In genomic region chr5:30886209-30886608, GRCm38 (mm10) we compare ENCODE assay signal across 9 mouse cellular contexts. TPM values are rescaled to one million over a fixed set of nuclear protein-coding genes. Genes with fewer than 3 reads are reported as not detected.
DNase-seq lines count a peak whose midpoint lies in the region; ATAC-seq and TF ChIP-seq lines count a peak whose summit lies in the region.
"Had no signal": no experiment of that assay in that cellular context is flagged by ENCODE, and none has a peak within 500 bp of the region (broad histone marks: within the 10 kb centered on the region; RNA-seq: fewer than 3 reads in every experiment).

No protein-coding gene starts in this region.

- no peak for ATAC-seq in erythroblast, adult 5-6 weeks (replicated peaks; ENCODE audit: low FRiP score, poor library complexity, severe bottlenecking)
- no peak for ATAC-seq in liver, embryonic 11.5 days (replicated peaks; ENCODE audit: low FRiP score)
- no peak for ATAC-seq in hindbrain, embryonic 14.5 days (ENCODE audit: low FRiP score)
- ATAC-seq in liver, postnatal 0 days = no peak

- no peak for TF ChIP-seq EP300 in liver, postnatal 0 days (IDR thresholded peaks at IDR 0.05; ENCODE audit: low read depth)

- no peak for TF ChIP-seq CTCF in liver, postnatal 0 days (IDR thresholded peaks at IDR 0.05; ENCODE audit: low read depth)

- no peak overlapping the region for H3K27ac ChIP-seq in liver, embryonic 11.5 days (ENCODE audit: low read depth, low read length)
- H3K27ac ChIP-seq in hindbrain, embryonic 14.5 days = peak overlapping the region; percentile 95; the same call in 1 of the 2 replicates
- peak overlapping the region; percentile 97; the same call in 1 of the 2 replicates for H3K27ac ChIP-seq in liver, postnatal 0 days (ENCODE audit: low read depth)

- peaks cover 7% of the 10 kb centered on the region for H3K36me3 ChIP-seq in erythroblast, embryonic 14.5 days (ENCODE audit: control insufficient read depth)
- H3K36me3 ChIP-seq in liver, embryonic 11.5 days (ENCODE audit: control insufficient read depth, insufficient read depth, low read length) = peaks cover under 1% of the 10 kb centered on the region
- peaks cover 7% of the 10 kb centered on the region for H3K36me3 ChIP-seq in hindbrain, embryonic 14.5 days (replicated peaks; ENCODE audit: control insufficient read depth, insufficient read depth)
- H3K36me3 ChIP-seq in liver, postnatal 0 days (replicated peaks; ENCODE audit: insufficient read depth, low read length) = 0 out of 2 replicates have a peak, but pooled peaks cover 2% of the 10 kb centered on the region

- H3K4me1 ChIP-seq in erythroblast, embryonic 14.5 days (ENCODE audit: control insufficient read depth) = peaks cover 54% of the 10 kb centered on the region
- peaks cover 17% of the 10 kb centered on the region for H3K4me1 ChIP-seq in liver, embryonic 11.5 days (replicated peaks; ENCODE audit: control insufficient read depth, insufficient read depth, low read length)
- H3K4me1 ChIP-seq in hindbrain, embryonic 14.5 days (replicated peaks; ENCODE audit: control insufficient read depth, insufficient read depth, low read length) = peaks cover 19% of the 10 kb centered on the region
- peaks cover 19% of the 10 kb centered on the region for H3K4me1 ChIP-seq in liver, postnatal 0 days (ENCODE audit: insufficient read depth)

- no peaks in the 10 kb centered on the region for H3K9me3 ChIP-seq in erythroblast, embryonic 14.5 days (ENCODE audit: control insufficient read depth, low read length)
- no peaks in the 10 kb centered on the region for H3K9me3 ChIP-seq in liver, embryonic 11.5 days (ENCODE audit: control insufficient read depth, low read length)
- no peaks in the 10 kb centered on the region for H3K9me3 ChIP-seq in hindbrain, embryonic 14.5 days (ENCODE audit: control insufficient read depth, low read length)
- H3K9me3 ChIP-seq in liver, postnatal 0 days (ENCODE audit: low read length) = no peaks in the 10 kb centered on the region

- peak overlapping the region; percentile 94 for H3K4me3 ChIP-seq in erythroblast, embryonic 14.5 days (replicated peaks)
- no peak overlapping the region for H3K4me3 ChIP-seq in liver, embryonic 11.5 days (ENCODE audit: low read depth, low read length)
- H3K4me3 ChIP-seq in hindbrain, embryonic 14.5 days (replicated peaks; ENCODE audit: low read length) = no peak overlapping the region
- H3K4me3 ChIP-seq in liver, postnatal 0 days (ENCODE audit: low read depth, low read length) = no peak overlapping the region

- DNase-seq in liver, embryonic 11.5 days (ENCODE audit: low spot score) = no peak
- no peak for DNase-seq in liver
- no peak for DNase-seq in hindbrain, embryonic 14.5 days (ENCODE audit: low spot score)
- DNase-seq in liver, postnatal 0 days = no peak
- DNase-seq in yolk sac, embryonic 10.5 days (ENCODE audit: low spot score) = no peak
- no peak for DNase-seq in adrenal gland, adult (ENCODE audit: inconsistent age in 2 of 2, low spot score in 1 of 2)
- DNase-seq: kidney, postnatal 25 days had no signal

- 56% methylated on average over 4 of the region's 4 CpGs for WGBS in liver, embryonic 11.5 days
- 44% methylated on average over 4 of the region's 4 CpGs for WGBS in hindbrain, embryonic 14.5 days
- 60% methylated on average over 4 of the region's 4 CpGs for WGBS in liver, postnatal 0 days (ENCODE audit: insufficient replicate concordance)

- peak overlapping the region; percentile 90 for H3K4me2 ChIP-seq in liver, embryonic 11.5 days
- peak overlapping the region; percentile 74 for H3K4me2 ChIP-seq in hindbrain, embryonic 14.5 days (replicated peaks)
- peak overlapping the region; percentile 96 for H3K4me2 ChIP-seq in liver, postnatal 0 days (ENCODE audit: low read depth, low read length)

- H3K27me3 ChIP-seq in erythroblast, embryonic 14.5 days (ENCODE audit: control insufficient read depth) = no peaks in the 10 kb centered on the region
- no peaks in the 10 kb centered on the region for H3K27me3 ChIP-seq in liver, embryonic 11.5 days (replicated peaks; ENCODE audit: control insufficient read depth, insufficient read depth, low read length)
- no peaks in the 10 kb centered on the region for H3K27me3 ChIP-seq in hindbrain, embryonic 14.5 days (ENCODE audit: control insufficient read depth, insufficient read depth, low read length)
- H3K27me3 ChIP-seq in liver, postnatal 0 days (ENCODE audit: insufficient read depth, low read length) = no peaks in the 10 kb centered on the region

- no peak overlapping the region for H3K9ac ChIP-seq in liver, embryonic 11.5 days (ENCODE audit: low read depth, low read length)
- 0 out of 2 replicates have a peak overlapping the region, but pooled peaks have one; percentile 66 for H3K9ac ChIP-seq in hindbrain, embryonic 14.5 days
- H3K9ac ChIP-seq in liver, postnatal 0 days (replicated peaks) = no peak overlapping the region

RNA-seq across cellular contexts. Expression of gene Agbl5, which starts 2.3 kb away (rescaled TPM):
- 2.4 and 2.7 TPM in 2 replicates for polyA plus RNA-seq in erythroblast, embryonic 14.5 days (2012)
- 4.8 TPM in 1 of 2 replicates, not detected in the other for total RNA-seq in erythroblast, adult 5-6 weeks (2015; ENCODE audit: low replicate concordance)
- 1.9 and 2.0 TPM in 2 replicates for total RNA-seq in erythroblast, adult 5-6 weeks (2017; ENCODE audit: low replicate concordance)
- polyA plus RNA-seq in liver, embryonic 11.5 days (2014; fragmentation: Nextera tagmentation; extraction: Ambion mirVana) = 12.4 and 14.4 TPM in 2 replicates
- 25.5 and 28.6 TPM in 2 replicates for polyA plus RNA-seq in hindbrain, embryonic 14.5 days (2014; fragmentation: Nextera tagmentation; extraction: Ambion mirVana)
- polyA plus RNA-seq in liver, postnatal 0 days (2015; fragmentation: Nextera tagmentation; extraction: Ambion mirVana) = 3.1 and 3.2 TPM in 2 replicates

RNA-seq across cellular contexts. Expression of gene Tmem214, which starts 18.4 kb away (rescaled TPM):
- polyA plus RNA-seq in erythroblast, embryonic 14.5 days (2012) = 0.90 and 1.2 TPM in 2 replicates
- 6.5 and 9.6 TPM in 2 replicates for total RNA-seq in erythroblast, adult 5-6 weeks (2015; ENCODE audit: low replicate concordance)
- total RNA-seq in erythroblast, adult 5-6 weeks (2017; ENCODE audit: low replicate concordance) = 4.7 and 7.0 TPM in 2 replicates
- polyA plus RNA-seq in liver, embryonic 11.5 days (2014; fragmentation: Nextera tagmentation; extraction: Ambion mirVana) = 66.5 and 67.2 TPM in 2 replicates
- polyA plus RNA-seq in hindbrain, embryonic 14.5 days (2014; fragmentation: Nextera tagmentation; extraction: Ambion mirVana) = 49.6 and 50.1 TPM in 2 replicates
- 32.1 and 33.0 TPM in 2 replicates for polyA plus RNA-seq in liver, postnatal 0 days (2015; fragmentation: Nextera tagmentation; extraction: Ambion mirVana)

RNA-seq across cellular contexts. Expression of gene Ost4, which starts 21.4 kb away (rescaled TPM):
- 27.7 and 30.6 TPM in 2 replicates for polyA plus RNA-seq in erythroblast, embryonic 14.5 days (2012)
- total RNA-seq in erythroblast, adult 5-6 weeks (2015; ENCODE audit: low replicate concordance) = 167 and 176 TPM in 2 replicates
- 63.0 and 140 TPM in 2 replicates for total RNA-seq in erythroblast, adult 5-6 weeks (2017; ENCODE audit: low replicate concordance)
- polyA plus RNA-seq in liver, embryonic 11.5 days (2014; fragmentation: Nextera tagmentation; extraction: Ambion mirVana) = 467 and 501 TPM in 2 replicates
- 228 and 259 TPM in 2 replicates for polyA plus RNA-seq in hindbrain, embryonic 14.5 days (2014; fragmentation: Nextera tagmentation; extraction: Ambion mirVana)
- polyA plus RNA-seq in liver, postnatal 0 days (2015; fragmentation: Nextera tagmentation; extraction: Ambion mirVana) = 263 and 277 TPM in 2 replicates

RNA-seq across cellular contexts. Expression of gene Emilin1, which starts 27.0 kb away (rescaled TPM):
- 0.50 and 0.81 TPM in 2 replicates for polyA plus RNA-seq in erythroblast, embryonic 14.5 days (2012)
- total RNA-seq in erythroblast, adult 5-6 weeks (2015; ENCODE audit: low replicate concordance) = 16.9 and 28.8 TPM in 2 replicates
- total RNA-seq in erythroblast, adult 5-6 weeks (2017; ENCODE audit: low replicate concordance) = 6.5 and 8.1 TPM in 2 replicates
- polyA plus RNA-seq in liver, embryonic 11.5 days (2014; fragmentation: Nextera tagmentation; extraction: Ambion mirVana) = 89.5 and 95.1 TPM in 2 replicates
- 14.1 and 17.1 TPM in 2 replicates for polyA plus RNA-seq in hindbrain, embryonic 14.5 days (2014; fragmentation: Nextera tagmentation; extraction: Ambion mirVana)
- polyA plus RNA-seq in liver, postnatal 0 days (2015; fragmentation: Nextera tagmentation; extraction: Ambion mirVana) = 25.3 and 30.9 TPM in 2 replicates

RNA-seq across cellular contexts. Expression of gene Khk, which starts 35.0 kb away (rescaled TPM):
- 1.8 and 2.6 TPM in 2 replicates for polyA plus RNA-seq in erythroblast, embryonic 14.5 days (2012)
- 8.1 and 14.4 TPM in 2 replicates for total RNA-seq in erythroblast, adult 5-6 weeks (2015; ENCODE audit: low replicate concordance)
- 9.2 and 12.4 TPM in 2 replicates for total RNA-seq in erythroblast, adult 5-6 weeks (2017; ENCODE audit: low replicate concordance)
- 58.6 and 60.2 TPM in 2 replicates for polyA plus RNA-seq in liver, embryonic 11.5 days (2014; fragmentation: Nextera tagmentation; extraction: Ambion mirVana)
- 9.0 and 11.2 TPM in 2 replicates for polyA plus RNA-seq in hindbrain, embryonic 14.5 days (2014; fragmentation: Nextera tagmentation; extraction: Ambion mirVana)
- 56.9 and 57.7 TPM in 2 replicates for polyA plus RNA-seq in liver, postnatal 0 days (2015; fragmentation: Nextera tagmentation; extraction: Ambion mirVana)

Comparison
In these comparisons a context has a peak if more than half of its experiments do, and no peak if none do; other contexts are left out.
1. RNA of gene Tmem214, which starts 18.4 kb away (polyA plus RNA-seq): 66.5 to 67.2 TPM in liver, embryonic 11.5 days, 49.6 to 50.1 TPM in hindbrain, embryonic 14.5 days and 32.1 to 33.0 TPM in liver, postnatal 0 days; 0.90 to 1.2 TPM in erythroblast, embryonic 14.5 days; every median in the first group is over 10 times any median in the second.
2. Peak in every context shown above with its lines, with median percentiles within 50 percentile points of each other: H3K4me2 ChIP-seq.